Mouse (Mus musculus): ENCODE data around the gene Tomm40. TPM values are rescaled to one million over a fixed set of nuclear protein-coding genes. Genes with fewer than 3 reads are reported as not detected.

The Tomm40 gene
- total RNA-seq (2014; rRNA removed): 22.3 and 26.9 TPM in 2 replicates
- polyA plus RNA-seq (2012; rRNA removed): 48.7 and 56.2 TPM in 2 replicates

DNA sequence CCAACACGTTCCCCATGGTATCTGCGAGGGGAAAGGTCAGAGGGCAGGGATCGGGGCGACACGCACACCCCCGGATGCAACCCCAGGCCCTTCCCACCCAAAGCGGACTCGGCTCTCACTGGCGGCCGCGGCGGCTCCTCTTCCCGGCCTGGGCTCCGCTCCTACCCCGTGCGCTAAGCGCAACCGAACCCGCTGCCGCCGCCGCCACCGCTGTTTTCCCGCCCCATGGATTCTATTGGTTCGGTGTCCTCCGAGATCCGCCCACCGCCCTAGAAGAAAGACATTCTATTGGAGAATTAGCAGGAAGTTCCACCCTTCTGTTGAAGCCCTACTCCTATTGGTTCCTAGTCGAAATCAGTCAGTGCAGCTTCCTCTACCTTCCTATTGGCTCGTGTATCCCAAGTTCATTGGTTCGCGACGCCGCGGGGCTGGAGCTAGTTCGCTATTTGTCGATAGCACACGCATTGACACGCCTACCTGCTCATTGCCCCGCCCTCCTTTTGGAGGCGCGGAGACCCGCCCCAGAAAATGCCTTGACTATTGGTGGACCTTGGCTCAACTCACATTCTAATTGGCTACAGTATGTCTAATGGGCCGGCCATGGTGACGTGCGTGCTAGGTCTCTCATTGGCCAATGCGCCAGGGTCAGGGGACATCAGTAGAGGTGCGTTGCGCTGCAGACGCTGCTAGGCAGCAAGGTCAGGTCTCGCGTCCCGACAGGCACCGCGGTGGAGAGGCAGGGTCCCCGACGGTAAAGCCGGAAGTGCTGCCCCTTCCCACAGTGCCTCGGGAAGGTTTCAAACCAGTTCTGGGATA is at the start of gene Tomm40:
Tomm40 (minus strand) TSS at position 200 of the 816 bp plus-strand sequence.
- Histone ChIP-seq H3K9ac (ENCODE audit: low read depth, low read length) (peak within 1 kb of the TSS; percentile 92), H3K4me1 (ENCODE audit: control insufficient read depth, insufficient read depth, low read length) (peaks cover 6% of the 10 kb centered on the region), H3K4me3 (ENCODE audit: insufficient read depth, low read depth, low read length) (peak within 1 kb of the TSS; percentile 93), H3K27ac (replicated peaks; ENCODE audit: insufficient read depth, low read depth, low read length) (peak within 1 kb of the TSS; percentile 87), H3K27me3 (ENCODE audit: control insufficient read depth, insufficient read depth, low read length) (no peaks in the 10 kb centered on the region), H3K36me3 (ENCODE audit: control insufficient read depth, insufficient read depth, low read length) (peaks cover 5% of the 10 kb centered on the region; the same call in 1 of the 2 replicates), H3K79me2 (ENCODE audit: control insufficient read depth, insufficient read depth, low read length) (0 out of 2 replicates have a peak, but pooled peaks cover 3% of the 10 kb centered on the region)
- TF ChIP-seq CTCF (IDR thresholded peaks at IDR 0.05; ENCODE audit: low read depth, low read length) (no peak), POLR2A (IDR thresholded peaks at IDR 0.05; ENCODE audit: extremely low read depth, insufficient read depth, low read length) (peak; percentile 69; the same call in 1 of the 2 replicates)
- WGBS: under 1% methylated on average over 59 of the region's 59 CpGs
- DNase-seq (ENCODE audit: extremely low read depth, low read depth, low spot score): peak; percentile 100

DNA sequence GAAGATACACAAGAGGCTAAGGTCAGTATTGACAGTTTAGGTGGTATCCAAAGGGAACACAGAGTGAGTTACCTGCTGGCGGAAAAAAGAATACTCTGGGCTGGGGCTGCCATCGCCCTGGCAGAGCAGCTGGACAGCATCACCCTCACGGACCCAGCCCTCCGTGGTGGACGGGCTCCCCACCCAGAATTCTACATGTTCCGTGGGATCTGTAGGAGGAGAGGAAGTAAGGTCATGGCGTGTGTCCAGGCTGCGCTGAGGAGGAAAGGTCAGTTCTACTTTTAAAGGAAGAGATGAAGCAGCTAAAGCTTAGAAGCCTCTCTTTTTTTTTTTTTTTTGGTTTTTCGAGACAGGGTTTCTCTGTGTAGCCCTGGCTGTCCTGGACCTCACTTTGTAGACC is 49.3 kb upstream of the Tomm40 start:
- no peaks in the 10 kb centered on the region for H3K27me3 ChIP-seq (ENCODE audit: control insufficient read depth, insufficient read depth, low read length)
- 75% methylated on average over 9 of the region's 9 CpGs for WGBS
- H3K4me3 ChIP-seq (ENCODE audit: insufficient read depth, low read depth, low read length): no peak overlapping the region
- H3K36me3 ChIP-seq (ENCODE audit: control insufficient read depth, insufficient read depth, low read length): no peaks in the 10 kb centered on the region
- DNase-seq (ENCODE audit: extremely low read depth, low read depth, low spot score): no peak
- no peaks in the 10 kb centered on the region for H3K79me2 ChIP-seq (ENCODE audit: control insufficient read depth, insufficient read depth, low read length)
- no peaks in the 10 kb centered on the region for H3K4me1 ChIP-seq (ENCODE audit: control insufficient read depth, insufficient read depth, low read length)
- no peak overlapping the region for H3K9ac ChIP-seq (ENCODE audit: low read depth, low read length)
- TF ChIP-seq CTCF (IDR thresholded peaks at IDR 0.05; ENCODE audit: low read depth, low read length) (no peak), POLR2A (IDR thresholded peaks at IDR 0.05; ENCODE audit: extremely low read depth, insufficient read depth, low read length) (no peak)
- H3K27ac ChIP-seq (replicated peaks; ENCODE audit: insufficient read depth, low read depth, low read length): no peak overlapping the region

DNA sequence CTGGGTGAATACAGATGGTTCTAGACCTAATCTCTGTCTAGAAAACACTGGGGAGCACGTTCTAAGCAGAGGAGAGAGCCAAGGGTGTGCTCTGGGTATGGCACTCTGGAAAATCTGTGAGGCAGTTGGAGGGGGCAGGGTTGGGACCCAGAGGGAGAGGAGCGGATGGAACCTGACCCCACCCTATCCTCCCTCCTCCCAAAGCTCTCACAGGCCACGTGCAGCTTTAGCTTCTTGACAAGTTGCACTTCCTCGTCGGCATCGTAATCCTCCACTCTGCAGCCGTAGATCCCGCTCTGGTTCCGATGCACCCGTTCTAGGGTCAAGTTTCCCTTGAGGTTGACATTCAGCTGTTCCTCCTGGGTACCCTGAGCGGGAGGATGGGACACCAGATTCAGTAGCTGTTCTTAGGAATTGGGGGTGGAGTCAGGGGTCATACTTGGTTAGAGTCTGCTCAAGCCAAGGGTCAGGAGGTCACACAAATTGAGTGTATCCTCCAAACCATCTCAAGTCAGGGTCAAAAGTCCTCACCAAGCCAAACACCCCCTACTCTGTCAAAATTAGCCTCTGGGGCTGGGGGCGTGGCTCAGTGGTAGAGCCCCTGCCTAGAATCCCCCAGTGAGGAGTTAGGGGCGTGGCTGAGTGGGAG is 48.7 kb upstream of the Tomm40 start:
- Histone ChIP-seq H3K36me3 (ENCODE audit: control insufficient read depth, insufficient read depth, low read length) (no peaks in the 10 kb centered on the region), H3K79me2 (ENCODE audit: control insufficient read depth, insufficient read depth, low read length) (no peaks in the 10 kb centered on the region), H3K4me1 (ENCODE audit: control insufficient read depth, insufficient read depth, low read length) (no peaks in the 10 kb centered on the region), H3K27ac (replicated peaks; ENCODE audit: insufficient read depth, low read depth, low read length) (no peak overlapping the region), H3K27me3 (ENCODE audit: control insufficient read depth, insufficient read depth, low read length) (no peaks in the 10 kb centered on the region), H3K9ac (ENCODE audit: low read depth, low read length) (no peak overlapping the region), H3K4me3 (ENCODE audit: insufficient read depth, low read depth, low read length) (no peak overlapping the region)
- TF ChIP-seq CTCF (IDR thresholded peaks at IDR 0.05; ENCODE audit: low read depth, low read length) (no peak), POLR2A (IDR thresholded peaks at IDR 0.05; ENCODE audit: extremely low read depth, insufficient read depth, low read length) (no peak)
- WGBS: 81% methylated on average over 13 of the region's 13 CpGs
- no peak for DNase-seq (ENCODE audit: extremely low read depth, low read depth, low spot score)

DNA sequence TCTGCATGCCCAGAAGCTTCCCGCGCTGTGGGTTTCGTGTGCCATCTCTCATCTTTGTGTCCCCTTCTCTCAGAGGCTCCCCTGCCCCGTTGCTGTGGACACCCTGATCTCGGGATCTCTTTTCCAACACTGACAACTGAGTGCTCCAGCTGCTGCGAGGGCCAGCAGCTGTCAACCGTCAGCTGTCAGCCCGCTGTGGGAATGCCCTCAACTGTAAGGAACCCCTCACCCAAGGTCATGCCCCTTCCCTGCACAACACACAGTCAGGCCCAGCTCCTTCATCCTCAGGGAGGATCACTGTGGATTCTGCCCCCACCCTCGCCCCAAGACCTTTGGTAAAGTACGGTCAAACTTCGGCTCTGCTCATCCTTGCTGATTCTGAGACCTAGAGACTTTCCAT is 47.0 kb upstream of the Tomm40 start:
- 87% methylated on average over 11 of the region's 11 CpGs for WGBS
- TF ChIP-seq CTCF (IDR thresholded peaks at IDR 0.05; ENCODE audit: low read depth, low read length) (no peak), POLR2A (IDR thresholded peaks at IDR 0.05; ENCODE audit: extremely low read depth, insufficient read depth, low read length) (no peak)
- no peak for DNase-seq (ENCODE audit: extremely low read depth, low read depth, low spot score)
- Histone ChIP-seq H3K79me2 (ENCODE audit: control insufficient read depth, insufficient read depth, low read length) (no peaks in the 10 kb centered on the region), H3K27me3 (ENCODE audit: control insufficient read depth, insufficient read depth, low read length) (no peaks in the 10 kb centered on the region), H3K4me1 (ENCODE audit: control insufficient read depth, insufficient read depth, low read length) (no peaks in the 10 kb centered on the region), H3K9ac (ENCODE audit: low read depth, low read length) (no peak overlapping the region), H3K4me3 (ENCODE audit: insufficient read depth, low read depth, low read length) (no peak overlapping the region), H3K36me3 (ENCODE audit: control insufficient read depth, insufficient read depth, low read length) (no peaks in the 10 kb centered on the region), H3K27ac (replicated peaks; ENCODE audit: insufficient read depth, low read depth, low read length) (no peak overlapping the region)

DNA sequence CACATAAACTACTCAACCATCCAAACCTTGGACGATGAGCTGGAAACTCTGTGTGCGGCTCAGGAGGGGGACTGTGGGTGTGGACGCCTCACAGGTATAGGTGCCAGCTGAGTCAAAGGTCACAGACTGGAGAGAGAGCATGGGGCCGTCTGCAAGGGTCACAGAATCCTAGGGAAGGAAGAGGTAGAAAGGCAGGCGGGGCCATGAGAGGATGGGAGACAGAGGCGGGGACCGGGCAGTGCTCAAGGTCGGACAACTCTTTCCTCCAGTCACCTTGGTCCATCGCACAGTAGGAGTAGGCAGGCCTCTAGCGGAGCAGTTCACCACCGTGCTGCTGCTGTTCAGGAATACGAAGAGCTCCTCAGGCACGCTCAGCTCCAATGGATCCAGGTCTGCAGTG is 44.8 kb upstream of the Tomm40 start:
- Histone ChIP-seq H3K27me3 (ENCODE audit: control insufficient read depth, insufficient read depth, low read length) (no peaks in the 10 kb centered on the region), H3K36me3 (ENCODE audit: control insufficient read depth, insufficient read depth, low read length) (no peaks in the 10 kb centered on the region), H3K27ac (replicated peaks; ENCODE audit: insufficient read depth, low read depth, low read length) (no peak overlapping the region), H3K4me1 (ENCODE audit: control insufficient read depth, insufficient read depth, low read length) (no peaks in the 10 kb centered on the region; the same call in 1 of the 2 replicates), H3K4me3 (ENCODE audit: insufficient read depth, low read depth, low read length) (no peak overlapping the region), H3K79me2 (ENCODE audit: control insufficient read depth, insufficient read depth, low read length) (no peaks in the 10 kb centered on the region), H3K9ac (ENCODE audit: low read depth, low read length) (no peak overlapping the region)
- TF ChIP-seq CTCF (IDR thresholded peaks at IDR 0.05; ENCODE audit: low read depth, low read length) (no peak), POLR2A (IDR thresholded peaks at IDR 0.05; ENCODE audit: extremely low read depth, insufficient read depth, low read length) (no peak)
- whole genome bisulfite sequencing: 69% methylated on average over 13 of the region's 13 CpGs
- DNase-seq (ENCODE audit: extremely low read depth, low read depth, low spot score): no peak

Data from liver, adult 2 months (tissue).